Mouse (Mus musculus) megakaryocyte, embryonic 14.5 days (primary cell): ENCODE measurements around the gene Slc11a1.

Experiments
- FLI1 ChIP-seq: IDR thresholded peaks from 2 replicates; pipeline ENCODE4 v1.6.1; 2012; ENCODE audit warnings: low read length, inconsistent platforms, mixed read lengths
- GATA1 ChIP-seq: IDR thresholded peaks from 3 replicates; pipeline ENCODE4 v1.6.1; 2012; ENCODE audit warnings: mixed read lengths, low read length, inconsistent platforms, borderline replicate concordance

- TF ChIP-seq GATA1 (no peak), FLI1 (no peak)
Observed at GRCm38 (mm10) chr1:74390287-74390906, 15.4 kb downstream of the Slc11a1 start.
